Mouse (Mus musculus): ENCODE data around the gene Naa30.

Gene Naa30

GRCm38 (mm10) chr14:49226986-49227385, 55.0 kb downstream of the Naa30 start:
- DNase-seq: no peak

GRCm38 (mm10) chr14:49231845-49232244, 59.8 kb downstream of the Naa30 start:
- no peak for DNase-seq

DNA sequence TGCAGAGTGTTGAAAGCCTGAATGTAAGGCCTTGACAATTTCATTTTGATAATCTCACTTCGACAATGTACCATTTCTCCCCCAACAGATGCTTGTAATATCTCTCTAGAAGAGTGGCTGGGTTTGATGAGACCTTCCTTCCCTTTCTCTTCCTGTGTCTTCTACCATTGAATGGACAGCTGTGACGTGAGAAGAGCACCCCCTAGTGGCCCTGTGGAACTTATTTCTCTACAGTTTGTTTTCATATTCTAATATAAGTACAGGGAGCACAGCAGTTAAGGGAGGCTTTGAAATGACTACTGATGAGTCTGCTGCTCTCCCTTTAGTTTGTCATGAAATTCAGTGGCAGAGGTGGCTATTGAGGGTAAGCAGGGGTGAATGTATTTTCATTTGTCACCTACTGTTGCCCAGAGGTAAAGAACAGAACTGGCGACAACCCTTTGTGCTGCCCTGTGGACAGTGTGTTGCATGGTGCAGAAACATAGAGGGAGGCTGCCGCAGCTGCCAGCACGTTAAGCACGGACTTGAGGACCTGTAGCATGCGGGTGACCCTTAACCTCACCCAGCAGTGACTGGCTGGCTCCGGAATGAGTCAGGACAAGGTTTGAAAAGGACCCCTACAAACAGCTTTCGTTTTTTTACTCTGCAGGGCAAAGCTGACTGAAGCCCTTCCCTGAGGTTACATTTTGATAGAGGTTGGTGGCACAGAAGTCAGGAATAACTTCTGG, 62.9 kb downstream of the Naa30 start:
- DNase-seq: peak; percentile 35

- peak; percentile 69 for DNase-seq
These were observed 66.2 kb downstream of the Naa30 start for GRCm38 (mm10) chr14:49238206-49238605.

Data from right cerebral cortex, postnatal 14 days (tissue).